Mouse (Mus musculus): ENCODE measurements at regions not wholly inside any gene's neighbourhood (a gene's known extent, or its start where the extent isn't known, plus 50 kb on each side); places are given as distances from the start of the nearest gene placed in this dataset.
A peak's percentile ranks its signal among the peaks of the same experiment; 100 is the strongest.

DNA sequence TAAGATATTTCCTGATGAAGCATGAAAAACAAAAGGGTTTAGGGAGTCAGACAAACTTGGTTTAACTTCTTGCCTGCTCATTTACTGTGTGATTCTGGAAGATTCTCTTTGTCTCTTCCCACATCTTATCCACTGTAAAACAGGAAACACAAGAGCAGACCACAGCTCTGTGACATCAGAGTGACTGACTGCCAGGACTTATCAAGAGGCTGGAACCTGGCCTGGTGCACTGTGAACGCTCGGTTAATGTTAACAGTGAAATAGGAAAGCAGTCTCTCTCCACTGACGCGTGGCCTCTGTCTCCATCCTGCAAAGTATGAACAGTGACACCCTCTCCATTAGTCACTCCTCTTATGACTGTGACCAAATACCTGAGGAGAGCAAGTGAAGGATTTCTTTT lies 73.1 kb upstream of the Noct start:
- no peak for ATAC-seq

GRCm38 (mm10) chr3:51155621-51156020 lies 68.6 kb upstream of the Noct start:
- no peak for ATAC-seq

- ATAC-seq = no peak
Measured at GRCm38 (mm10) chr3:51156386-51157290, 67.6 kb upstream of the Noct start.

GRCm38 (mm10) chr3:51157291-51157650 lies 67.0 kb upstream of the Noct start:
- no peak for ATAC-seq

DNA sequence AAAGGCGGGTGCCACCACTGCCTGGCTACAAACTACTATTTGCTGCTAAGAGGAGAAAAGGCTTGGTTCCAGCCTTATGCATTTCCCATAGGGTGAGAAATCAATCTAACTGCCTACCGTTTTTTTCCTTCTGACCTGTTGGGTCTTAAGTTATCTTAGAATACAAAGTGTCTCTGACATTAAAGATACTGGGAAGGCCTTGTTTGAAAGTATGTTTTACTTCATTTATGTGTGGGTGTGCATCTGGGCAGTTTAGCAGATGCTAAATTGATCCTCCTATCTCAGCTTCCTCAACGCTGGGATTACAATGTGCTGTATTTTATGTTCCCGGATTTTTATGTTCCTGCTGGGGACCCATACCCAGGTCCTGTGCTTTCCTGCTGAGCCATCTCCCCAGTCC lies 65.8 kb upstream of the Noct start:
- no peak for ATAC-seq

- ATAC-seq = no peak
Measured at GRCm38 (mm10) chr3:51159322-51159721, 64.9 kb upstream of the Noct start.

- no peak for ATAC-seq
Measured at GRCm38 (mm10) chr3:51159881-51160280, 64.4 kb upstream of the Noct start.

- no peak for ATAC-seq
Measured at GRCm38 (mm10) chr3:51160625-51161024, 63.6 kb upstream of the Noct start.

- no peak for ATAC-seq
Measured at GRCm38 (mm10) chr3:51169150-51169925, 54.9 kb upstream of the Noct start.

GRCm38 (mm10) chr3:51170225-51170852 lies 53.9 kb upstream of the Noct start:
- peak; percentile 57 for ATAC-seq

Data from activated CD4-positive, CD25-positive, alpha-beta regulatory T cell, adult 4 months (primary cell).